In the genomic region with DNA sequence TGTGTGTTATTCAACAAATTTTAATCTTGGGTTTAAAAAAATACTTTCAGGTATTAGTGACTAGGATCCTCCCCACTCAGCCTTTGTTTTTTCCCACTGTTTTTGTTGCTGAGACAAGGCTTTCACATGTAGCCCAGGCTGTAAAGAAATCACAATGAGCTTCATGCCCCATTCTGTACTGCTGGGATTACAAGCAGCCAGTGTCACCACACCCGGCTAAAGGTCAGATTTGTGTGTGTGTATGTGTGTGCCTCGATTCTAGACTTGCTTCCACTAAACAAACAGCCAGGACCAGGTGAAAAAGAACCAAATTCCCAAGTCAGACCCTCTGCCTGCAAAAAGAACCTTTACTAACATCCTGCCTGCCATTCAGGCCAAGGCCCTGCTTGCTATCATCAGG, we compare ENCODE assay signal across 8 mouse cellular contexts. TPM values are rescaled to one million over a fixed set of nuclear protein-coding genes. Genes with fewer than 3 reads are reported as not detected.
DNase-seq lines count a peak whose midpoint lies in the region; ATAC-seq and TF ChIP-seq lines count a peak whose summit lies in the region.
"Had no signal": no experiment of that assay in that cellular context is flagged by ENCODE, and none has a peak within 500 bp of the region (broad histone marks: within the 10 kb centered on the region; RNA-seq: fewer than 3 reads in every experiment).

No protein-coding gene starts in this region.

- TF ChIP-seq CTCF in lung, postnatal 0 days (IDR thresholded peaks at IDR 0.05): no peak

- peak overlapping the region; percentile 90; the same call in 1 of the 2 replicates for H3K4me2 ChIP-seq in lung, postnatal 0 days (replicated peaks; ENCODE audit: low read depth, low read length)
- peak overlapping the region; percentile 87 for H3K4me2 ChIP-seq in forebrain, embryonic 13.5 days
- peak overlapping the region; percentile 95 for H3K4me2 ChIP-seq in liver, embryonic 12.5 days

- TF ChIP-seq EP300 in lung, postnatal 0 days (IDR thresholded peaks at IDR 0.05): no peak

- no peak overlapping the region for H3K9ac ChIP-seq in lung, postnatal 0 days (replicated peaks; ENCODE audit: low read depth)
- H3K9ac ChIP-seq in forebrain, embryonic 13.5 days: peak overlapping the region; percentile 96
- peak overlapping the region; percentile 98 for H3K9ac ChIP-seq in liver, embryonic 12.5 days

- H3K36me3 ChIP-seq in lung, postnatal 0 days (ENCODE audit: insufficient read depth, low read length): no peaks in the 10 kb centered on the region
- peaks cover 17% of the 10 kb centered on the region for H3K36me3 ChIP-seq in forebrain, embryonic 13.5 days (ENCODE audit: poor library complexity, severe bottlenecking)
- H3K36me3 ChIP-seq in liver, embryonic 12.5 days: peaks cover 47% of the 10 kb centered on the region

- peaks cover 8% of the 10 kb centered on the region; the same call in 1 of the 2 replicates for H3K4me1 ChIP-seq in lung, postnatal 0 days (ENCODE audit: insufficient read depth, low read depth, low read length)
- H3K4me1 ChIP-seq in forebrain, embryonic 13.5 days: peaks cover 32% of the 10 kb centered on the region
- peaks cover 63% of the 10 kb centered on the region for H3K4me1 ChIP-seq in liver, embryonic 12.5 days

- no peak overlapping the region for H3K4me3 ChIP-seq in lung, postnatal 0 days (ENCODE audit: low read depth, low read length)
- H3K4me3 ChIP-seq in forebrain, embryonic 13.5 days: peak overlapping the region; percentile 98
- peak overlapping the region; percentile 98 for H3K4me3 ChIP-seq in liver, embryonic 12.5 days

- WGBS in lung, postnatal 0 days: 39% methylated on average over 2 of the region's 2 CpGs
- 60% methylated on average over 2 of the region's 2 CpGs for WGBS in forebrain, embryonic 13.5 days
- WGBS in liver, embryonic 12.5 days (ENCODE audit: insufficient replicate concordance): 49% methylated on average over 2 of the region's 2 CpGs

- DNase-seq in lung, postnatal 0 days (ENCODE audit: low spot score): no peak
- DNase-seq in lung, postnatal 4 days: no peak
- DNase-seq in yolk sac, embryonic 10.5 days (ENCODE audit: low spot score): peak; percentile 43
- DNase-seq in gastrocnemius, postnatal 14 days: no peak
- DNase-seq in gastrocnemius, postnatal 4 days (ENCODE audit: low spot score in 2 of 2): no peak
- DNase-seq: gastrocnemius, postnatal 25 days had no signal

- intact Hi-C loops in gastrocnemius, postnatal 14 days (cut with DNase I; ENCODE audit: low total_unique reads): no loop called here

- H3K27ac ChIP-seq in lung, postnatal 0 days (ENCODE audit: low read length): no peak overlapping the region
- no peak overlapping the region for H3K27ac ChIP-seq in forebrain, embryonic 13.5 days
- H3K27ac ChIP-seq in liver, embryonic 12.5 days: peak overlapping the region; percentile 92; the same call in 1 of the 2 replicates

- ATAC-seq in lung, postnatal 0 days: no peak
- ATAC-seq in forebrain, embryonic 13.5 days: no peak
- ATAC-seq in liver, embryonic 12.5 days: no peak

- H3K9me3 ChIP-seq in lung, postnatal 0 days (ENCODE audit: low read length): no peaks in the 10 kb centered on the region
- no peaks in the 10 kb centered on the region for H3K9me3 ChIP-seq in forebrain, embryonic 13.5 days (replicated peaks)
- no peaks in the 10 kb centered on the region for H3K9me3 ChIP-seq in liver, embryonic 12.5 days (replicated peaks)

- no peaks in the 10 kb centered on the region for H3K27me3 ChIP-seq in lung, postnatal 0 days (replicated peaks; ENCODE audit: insufficient read depth, low read length)
- no peaks in the 10 kb centered on the region for H3K27me3 ChIP-seq in forebrain, embryonic 13.5 days
- no peaks in the 10 kb centered on the region for H3K27me3 ChIP-seq in liver, embryonic 12.5 days (replicated peaks)

RNA-seq across cellular contexts. Expression of gene Cnot1, which starts 1.8 kb away (rescaled TPM):
- polyA plus RNA-seq in lung, postnatal 0 days (2015; fragmentation: Nextera tagmentation; extraction: Ambion mirVana): 21.5 and 23.2 TPM in 2 replicates
- 50.3 and 60.8 TPM in 2 replicates for polyA plus RNA-seq in forebrain, embryonic 13.5 days (2015; fragmentation: Nextera tagmentation; extraction: Ambion mirVana)
- 47.7 and 53.7 TPM in 2 replicates for polyA plus RNA-seq in liver, embryonic 12.5 days (2016; fragmentation: Nextera tagmentation; extraction: Ambion mirVana)
- total RNA-seq in gastrocnemius, postnatal 14 days (2021): 10 to 100 TPM; 59.6 to 62.9 TPM
- total RNA-seq in gastrocnemius, postnatal 4 days (2021): 100 to 1,000 TPM; 113 to 122 TPM

RNA-seq across cellular contexts. Expression of gene Sap18b, which starts 19.7 kb away (rescaled TPM):
- polyA plus RNA-seq in lung, postnatal 0 days (2015; fragmentation: Nextera tagmentation; extraction: Ambion mirVana): 283 and 296 TPM in 2 replicates
- 282 and 343 TPM in 2 replicates for polyA plus RNA-seq in forebrain, embryonic 13.5 days (2015; fragmentation: Nextera tagmentation; extraction: Ambion mirVana)
- polyA plus RNA-seq in liver, embryonic 12.5 days (2016; fragmentation: Nextera tagmentation; extraction: Ambion mirVana): 348 and 354 TPM in 2 replicates
- total RNA-seq in gastrocnemius, postnatal 14 days (2021): 10 to 100 TPM; 78.3 to 88.9 TPM
- total RNA-seq in gastrocnemius, postnatal 4 days (2021): 100 to 1,000 TPM; 110 to 115 TPM

RNA-seq across cellular contexts. Expression of gene Slc38a7, which starts 47.9 kb away (rescaled TPM):
- 11.1 and 11.6 TPM in 2 replicates for polyA plus RNA-seq in lung, postnatal 0 days (2015; fragmentation: Nextera tagmentation; extraction: Ambion mirVana)
- 19.8 and 21.9 TPM in 2 replicates for polyA plus RNA-seq in forebrain, embryonic 13.5 days (2015; fragmentation: Nextera tagmentation; extraction: Ambion mirVana)
- polyA plus RNA-seq in liver, embryonic 12.5 days (2016; fragmentation: Nextera tagmentation; extraction: Ambion mirVana): 9.7 and 10.3 TPM in 2 replicates
- total RNA-seq in gastrocnemius, postnatal 14 days (2021): 1 to 10 TPM; 5.6 to 5.8 TPM
- total RNA-seq in gastrocnemius, postnatal 4 days (2021): 1 to 10 TPM; 9.5 to 10.0 TPM
